Mouse (Mus musculus) hindbrain, postnatal 0 days (tissue): Measurements from ENCODE around the gene Zc2hc1c. TPM values are rescaled to one million over a fixed set of nuclear protein-coding genes. Genes with fewer than 3 reads are reported as not detected.

Source experiments
- ATAC-seq: fragments of 200-750 bp; cut with Nextera tagmentation; 2 replicates; pipeline ENCODE4 v1.8.0; 2017; ENCODE audit warnings: mild to moderate bottlenecking, moderate TSS enrichment, moderate library complexity
- DNase-seq: peaks from one replicate; pipeline ENCODE4 v3.0.0-alpha.2; 2015; ENCODE audit warnings: low spot score
- H3K27ac ChIP-seq: fragments of 300-500 bp; sonication (generic); 2 replicates; pipeline ENCODE4 v1.5.1; 2014; ENCODE audit warnings: mild to moderate bottlenecking
- H3K27me3 ChIP-seq: fragments of 300-500 bp; sonication (generic); 2 replicates; pipeline ENCODE4 v1.6.1; 2014; ENCODE audit warnings: low read length, mixed read lengths; ENCODE audit not compliant: insufficient read depth
- H3K36me3 ChIP-seq: fragments of 300-500 bp; sonication (generic); 2 replicates; pipeline ENCODE4 v1.6.1; 2014; ENCODE audit warnings: low read length, mixed read lengths; ENCODE audit not compliant: insufficient read depth
- H3K4me1 ChIP-seq: fragments of 300-500 bp; sonication (generic); 2 replicates; pipeline ENCODE4 v1.6.1; 2014; ENCODE audit warnings: antibody characterized with exemption, low read length, mixed read lengths; ENCODE audit not compliant: insufficient read depth
- H3K4me2 ChIP-seq: fragments of 300-500 bp; sonication (generic); 2 replicates; pipeline ENCODE4 v1.6.1; 2014; ENCODE audit warnings: low read depth, mild to moderate bottlenecking, low read length, moderate library complexity, mixed read lengths
- H3K4me3 ChIP-seq: fragments of 300-500 bp; sonication (generic); 2 replicates; pipeline ENCODE4 v1.5.1; 2014; ENCODE audit warnings: low read length
- H3K9ac ChIP-seq: fragments of 300-500 bp; sonication (generic); replicated peaks from 2 replicates; pipeline ENCODE4 v1.6.1; 2014; ENCODE audit warnings: mild to moderate bottlenecking, low read length, moderate library complexity, mixed read lengths
- H3K9me3 ChIP-seq: fragments of 300-500 bp; sonication (generic); 2 replicates; pipeline ENCODE4 v1.6.1; 2016; ENCODE audit warnings: low read length, mixed read lengths
- CTCF ChIP-seq: IDR thresholded peaks from 2 replicates; pipeline ENCODE4 v1.5.1; 2016; ENCODE audit warnings: antibody characterized with exemption, control low read depth, low read depth
- WGBS: fragments of 180-500 bp; shearing (Covaris S2); extraction: QIAGEN DNeasy Blood & Tissue Kit; methylation state at CpG from one replicate; pipeline ENCODE4 v1.1.7; 2014; 5-methylcytosine and 5-hydroxymethylcytosine counted together
- polyA plus RNA-seq: library from polyadenylated mRNA; unstranded; fragments of >200 nt; fragmentation: Nextera tagmentation; extraction: Ambion mirVana; gene quantifications from 2 replicates; pipeline ENCODE4 v1.2.1, GENCODE M21; 2015
- total RNA-seq: library from RNA; depleted of rRNA; stranded (reverse); fragments of >200 nt; gene quantifications from 2 replicates; pipeline ENCODE4 v1.2.3, GENCODE M21; 2014

The Zc2hc1c gene
- total and polyA plus RNA-seq, 2 experiments from 2014 or later, result 1.1 to 1.4 TPM

- WGBS, result under 1% methylated on average over 37 of the region's 42 CpGs
- H3K36me3 ChIP-seq, result peaks cover 7% of the 10 kb centered on the region
These were observed 50.4 kb downstream of the Zc2hc1c start for GRCm38 (mm10) chr12:85338815-85339214.

GRCm38 (mm10) chr12:85339243-85339729 lies 50.9 kb downstream of the Zc2hc1c start, which contains the start of gene Nek9:
Gene Nek9 (minus strand): TSS chr12:85339362.
- TF ChIP-seq CTCF, result no peak
- Histone ChIP-seq H3K4me1 (0 out of 2 replicates have a peak, but pooled peaks cover 7% of the 10 kb centered on the region), H3K9ac (peak within 1 kb of the TSS; percentile 97), H3K36me3 (peaks cover 3% of the 10 kb centered on the region), H3K27ac (peak within 1 kb of the TSS; percentile 87), H3K4me3 (peak within 1 kb of the TSS; percentile 97), H3K27me3 (no peaks in the 10 kb centered on the region), H3K9me3 (no peaks in the 10 kb centered on the region), H3K4me2 (peak within 1 kb of the TSS; percentile 69)
- under 1% methylated on average over 33 of the region's 36 CpGs for WGBS
- ATAC-seq (peak; percentile 91), DNase-seq (peak; percentile 98)

More at GRCm38 (mm10) chr12:85338815-85339214, 50.4 kb downstream of the Zc2hc1c start:
- H3K4me2 ChIP-seq, result peak overlapping the region; percentile 69
- peak overlapping the region; percentile 97 for H3K4me3 ChIP-seq
- ATAC-seq (peak; percentile 76), DNase-seq (peak; percentile 48)
- H3K27ac ChIP-seq, result peak overlapping the region; percentile 87
- H3K9me3 ChIP-seq, result no peaks in the 10 kb centered on the region
- no peak for TF ChIP-seq CTCF
- H3K9ac ChIP-seq, result peak overlapping the region; percentile 97
- 0 out of 2 replicates have a peak, but pooled peaks cover 7% of the 10 kb centered on the region for H3K4me1 ChIP-seq
- no peaks in the 10 kb centered on the region for H3K27me3 ChIP-seq

- WGBS, result 44% methylated on average over 4 of the region's 4 CpGs
- ATAC-seq, result no peak
- H3K27ac ChIP-seq, result no peak overlapping the region
- DNase-seq, result peak; percentile 13
- TF ChIP-seq CTCF, result 0 out of 2 replicates have a peak, but pooled peaks have one; percentile 11
- H3K27me3 ChIP-seq, result no peaks in the 10 kb centered on the region
- no peak overlapping the region for H3K9ac ChIP-seq
- H3K36me3 ChIP-seq, result no peaks in the 10 kb centered on the region; the same call in 1 of the 2 replicates
- no peak overlapping the region for H3K4me3 ChIP-seq
- no peaks in the 10 kb centered on the region for H3K9me3 ChIP-seq
- 0 out of 2 replicates have a peak, but pooled peaks cover 7% of the 10 kb centered on the region for H3K4me1 ChIP-seq
- peak overlapping the region; percentile 69; the same call in 1 of the 2 replicates for H3K4me2 ChIP-seq
These were observed 51.6 kb downstream of the Zc2hc1c start for GRCm38 (mm10) chr12:85339947-85340346.

- H3K27me3 ChIP-seq, result no peaks in the 10 kb centered on the region
- WGBS, result 69% methylated on average over 1 of the region's 1 CpGs
- H3K27ac ChIP-seq, result no peak overlapping the region
- no peaks in the 10 kb centered on the region for H3K9me3 ChIP-seq
- H3K36me3 ChIP-seq, result no peaks in the 10 kb centered on the region; the same call in 1 of the 2 replicates
- peak; percentile 44; the same call in 1 of the 2 replicates for ATAC-seq
- no peak overlapping the region for H3K9ac ChIP-seq
- peak; percentile 74 for TF ChIP-seq CTCF
- 0 out of 2 replicates have a peak, but pooled peaks cover 7% of the 10 kb centered on the region for H3K4me1 ChIP-seq
- H3K4me3 ChIP-seq, result no peak overlapping the region
- peak; percentile 94 for DNase-seq
- no peak overlapping the region for H3K4me2 ChIP-seq
These were observed 52.7 kb downstream of the Zc2hc1c start for GRCm38 (mm10) chr12:85341131-85341530.

DNA sequence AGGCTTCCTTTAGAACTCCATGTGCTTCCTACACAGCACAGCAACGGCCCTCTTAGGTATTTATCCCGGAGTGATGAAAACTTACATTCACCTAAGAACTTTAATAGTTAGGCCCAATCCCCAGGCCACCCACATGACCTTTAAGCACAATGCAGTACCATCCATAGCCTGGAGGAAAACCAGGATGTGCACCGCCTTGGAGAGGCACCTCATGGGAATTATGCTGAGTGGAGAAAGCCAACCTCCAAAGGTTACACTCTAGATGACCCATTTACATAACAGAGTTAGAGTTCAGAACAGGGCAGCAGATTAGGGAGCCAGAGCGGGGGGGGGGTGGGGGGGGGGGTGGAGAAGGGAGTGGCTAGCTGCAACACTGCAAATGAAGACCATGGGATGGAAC lies 53.9 kb downstream of the Zc2hc1c start:
- H3K4me2 ChIP-seq, result no peak overlapping the region
- DNase-seq (no peak), ATAC-seq (no peak)
- TF ChIP-seq CTCF, result peak; percentile 6; the same call in 1 of the 2 replicates
- H3K9me3 ChIP-seq, result no peaks in the 10 kb centered on the region
- no peak overlapping the region for H3K4me3 ChIP-seq
- H3K9ac ChIP-seq, result no peak overlapping the region
- no peaks in the 10 kb centered on the region; the same call in 1 of the 2 replicates for H3K36me3 ChIP-seq
- WGBS, result 70% methylated on average over 3 of the region's 4 CpGs
- H3K27ac ChIP-seq, result no peak overlapping the region
- no peaks in the 10 kb centered on the region for H3K27me3 ChIP-seq
- H3K4me1 ChIP-seq, result 0 out of 2 replicates have a peak, but pooled peaks cover 7% of the 10 kb centered on the region

DNA sequence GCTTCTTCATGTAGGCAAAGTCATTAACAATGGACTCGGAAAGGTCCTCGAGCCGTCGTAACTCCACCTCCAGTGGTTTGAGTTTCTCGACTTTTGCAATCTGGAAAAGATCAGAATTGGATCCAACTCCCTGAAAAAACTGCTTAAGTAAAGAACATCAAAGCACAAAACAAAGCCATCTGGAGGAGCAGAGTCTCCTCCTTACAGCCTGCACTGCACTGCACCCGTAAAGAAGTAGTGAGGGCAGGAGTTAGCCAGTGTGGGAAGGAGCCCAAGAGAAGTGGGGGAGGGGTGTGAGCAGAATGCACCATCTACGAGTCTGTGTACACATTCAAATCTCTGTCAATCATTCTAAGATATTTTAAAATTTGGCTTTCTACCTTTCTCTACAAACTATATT lies 55.9 kb downstream of the Zc2hc1c start:
- no peak overlapping the region for H3K4me3 ChIP-seq
- DNase-seq (no peak), ATAC-seq (no peak)
- no peaks in the 10 kb centered on the region for H3K9me3 ChIP-seq
- H3K27ac ChIP-seq, result no peak overlapping the region
- no peaks in the 10 kb centered on the region for H3K27me3 ChIP-seq
- 73% methylated on average over 7 of the region's 7 CpGs for WGBS
- H3K4me1 ChIP-seq, result no peaks in the 10 kb centered on the region
- no peak overlapping the region for H3K9ac ChIP-seq
- no peak overlapping the region for H3K4me2 ChIP-seq
- no peak for TF ChIP-seq CTCF
- H3K36me3 ChIP-seq, result peaks cover 7% of the 10 kb centered on the region; the same call in 1 of the 2 replicates

DNA sequence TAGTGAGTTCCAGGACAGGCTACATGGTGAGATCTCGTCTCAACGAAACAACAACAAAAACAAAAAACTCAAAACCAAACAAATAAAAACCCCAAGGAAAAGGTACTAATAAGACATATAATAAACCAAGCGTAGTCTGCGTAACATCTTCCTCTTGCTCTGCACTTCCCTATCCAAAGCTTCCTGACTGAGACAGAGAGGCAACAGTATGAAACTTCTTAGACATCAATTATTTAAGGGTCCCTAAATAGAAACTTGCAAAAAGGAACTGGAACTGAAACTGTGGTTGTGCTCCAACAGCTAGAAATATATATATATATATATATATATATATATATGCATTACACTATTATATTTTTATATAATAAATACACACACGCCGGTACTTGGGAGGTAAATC lies 57.2 kb downstream of the Zc2hc1c start:
- no peaks in the 10 kb centered on the region for H3K9me3 ChIP-seq

More for the DNA sequence above, 57.2 kb downstream of the Zc2hc1c start:
- 91% methylated on average over 6 of the region's 6 CpGs for WGBS
- Histone ChIP-seq H3K27me3 (no peaks in the 10 kb centered on the region), H3K27ac (no peak overlapping the region), H3K4me1 (no peaks in the 10 kb centered on the region), H3K4me2 (no peak overlapping the region), H3K9ac (no peak overlapping the region), H3K4me3 (no peak overlapping the region), H3K36me3 (peaks cover 7% of the 10 kb centered on the region; the same call in 1 of the 2 replicates)
- TF ChIP-seq CTCF, result no peak
- DNase-seq (no peak), ATAC-seq (no peak)
